Mouse (Mus musculus) lung, adult 2 months (tissue): ENCODE data around the gene Cdh4.

Source experiments
- CTCF ChIP-seq: fragments of 200-500 bp; IDR thresholded peaks from 2 replicates; pipeline ENCODE4 v1.5.1; 2011; ENCODE audit warnings: mild to moderate bottlenecking, low read length, control low read depth; ENCODE audit not compliant: insufficient read depth
- POLR2A ChIP-seq: fragments of 200-500 bp; IDR thresholded peaks from 2 replicates; pipeline ENCODE4 v1.6.1; 2011; ENCODE audit warnings: low read depth, mild to moderate bottlenecking, control low read depth, low read length, borderline replicate concordance; ENCODE audit errors: extremely low read depth

- TF ChIP-seq CTCF (no peak), POLR2A (no peak)
These were observed 502.8 kb downstream of the Cdh4 start for GRCm38 (mm10) chr2:179945051-179945450.
